Mouse (Mus musculus) liver, adult 2 months (tissue): ENCODE measurements around the gene Nr2e3.
A peak's percentile ranks its signal among the peaks of the same experiment; 100 is the strongest.

Source experiments
- CTCF ChIP-seq: fragments of 200-500 bp; IDR thresholded peaks from 2 replicates; pipeline ENCODE4 v1.5.1; 2011; ENCODE audit warnings: low read depth, low read length, control low read depth
- POLR2A ChIP-seq: fragments of 200-500 bp; IDR thresholded peaks from 2 replicates; pipeline ENCODE4 v1.6.1; 2011; ENCODE audit warnings: low read length, control low read depth; ENCODE audit not compliant: insufficient read depth; ENCODE audit errors: extremely low read depth

GRCm38 (mm10) chr9:59989864-59990263, 29.4 kb upstream of the Nr2e3 start:
- TF ChIP-seq CTCF (peak; percentile 45), POLR2A (no peak)
